ENCODE assay signal across 8 mouse cellular contexts in genomic region chr7:136046645-136047363, GRCm38 (mm10).
A peak's percentile ranks its signal among the peaks of the same experiment; 100 is the strongest.
DNase-seq lines count a peak whose midpoint lies in the region; ATAC-seq lines count a peak whose summit lies in the region.

No protein-coding gene starts in this region.

- no peaks in the 10 kb centered on the region for H3K27me3 ChIP-seq in embryonic facial prominence, embryonic 11.5 days (ENCODE audit: control insufficient read depth, insufficient read depth, low read length)
- peaks cover 14% of the 10 kb centered on the region for H3K27me3 ChIP-seq in heart, embryonic 10.5 days (ENCODE audit: insufficient read depth, poor library complexity, severe bottlenecking)
- H3K27me3 ChIP-seq in kidney, embryonic 15.5 days, result no peaks in the 10 kb centered on the region
- H3K27me3 ChIP-seq in limb, embryonic 13.5 days, result peaks cover 17% of the 10 kb centered on the region

- peak overlapping the region; percentile 82 for H3K27ac ChIP-seq in embryonic facial prominence, embryonic 11.5 days (replicated peaks; ENCODE audit: low read depth, low read length)
- H3K27ac ChIP-seq in heart, embryonic 10.5 days, result peak overlapping the region; percentile 71
- H3K27ac ChIP-seq in kidney, embryonic 15.5 days, result peak overlapping the region; percentile 93
- peak overlapping the region; percentile 84 for H3K27ac ChIP-seq in limb, embryonic 13.5 days

- no peaks in the 10 kb centered on the region for H3K9me3 ChIP-seq in embryonic facial prominence, embryonic 11.5 days (replicated peaks; ENCODE audit: control insufficient read depth, low read length)
- no peaks in the 10 kb centered on the region for H3K9me3 ChIP-seq in heart, embryonic 10.5 days
- no peaks in the 10 kb centered on the region for H3K9me3 ChIP-seq in kidney, embryonic 15.5 days (replicated peaks)
- H3K9me3 ChIP-seq in limb, embryonic 13.5 days, result no peaks in the 10 kb centered on the region

- WGBS in embryonic facial prominence, embryonic 11.5 days, result 20% methylated on average over 14 of the region's 14 CpGs
- 36% methylated on average over 14 of the region's 14 CpGs for WGBS in heart, embryonic 10.5 days
- WGBS in kidney, embryonic 15.5 days, result 19% methylated on average over 14 of the region's 14 CpGs
- 35% methylated on average over 14 of the region's 14 CpGs for WGBS in limb, embryonic 13.5 days

- DNase-seq in embryo, embryonic 11.5 days (ENCODE audit: low read depth, low spot score), result peak; percentile 39
- no peak for DNase-seq in embryo, embryonic 10.5 days (ENCODE audit: low spot score)
- peak; percentile 39 for DNase-seq in embryonic facial prominence, embryonic 11.5 days (ENCODE audit: low spot score)
- DNase-seq in heart, embryonic 10.5 days (ENCODE audit: low spot score), result peak; percentile 79
- DNase-seq in ovary, postnatal 14 days (ENCODE audit: low spot score), result peak; percentile 67
- no peak for DNase-seq in thymus, postnatal 10 days (ENCODE audit: low spot score in 2 of 2)

- peak overlapping the region; percentile 7 for H3K9ac ChIP-seq in embryonic facial prominence, embryonic 11.5 days (replicated peaks; ENCODE audit: low read length)
- no peak overlapping the region for H3K9ac ChIP-seq in kidney, embryonic 15.5 days
- H3K9ac ChIP-seq in limb, embryonic 13.5 days, result 0 out of 2 replicates have a peak overlapping the region, but pooled peaks have one; percentile 31

- peak; percentile 57; the same call in 1 of the 2 replicates for ATAC-seq in embryonic facial prominence, embryonic 11.5 days (replicated peaks; ENCODE audit: insufficient number of reproducible peaks, low FRiP score, low TSS enrichment, low read depth)
- peak; percentile 86 for ATAC-seq in kidney, embryonic 15.5 days (replicated peaks; ENCODE audit: low FRiP score)
- ATAC-seq in limb, embryonic 13.5 days (ENCODE audit: low FRiP score, low read depth), result peak; percentile 83

- no peak overlapping the region for H3K4me3 ChIP-seq in embryonic facial prominence, embryonic 11.5 days (ENCODE audit: low read depth, low read length)
- H3K4me3 ChIP-seq in heart, embryonic 10.5 days, result no peak overlapping the region
- H3K4me3 ChIP-seq in kidney, embryonic 15.5 days (replicated peaks), result no peak overlapping the region
- H3K4me3 ChIP-seq in limb, embryonic 13.5 days, result no peak overlapping the region

- H3K4me1 ChIP-seq in embryonic facial prominence, embryonic 11.5 days (ENCODE audit: control insufficient read depth, insufficient read depth, low read length), result peaks cover 7% of the 10 kb centered on the region
- peaks cover 36% of the 10 kb centered on the region for H3K4me1 ChIP-seq in heart, embryonic 10.5 days
- H3K4me1 ChIP-seq in kidney, embryonic 15.5 days, result peaks cover 57% of the 10 kb centered on the region
- peaks cover 65% of the 10 kb centered on the region for H3K4me1 ChIP-seq in limb, embryonic 13.5 days

- H3K36me3 ChIP-seq in embryonic facial prominence, embryonic 11.5 days (replicated peaks; ENCODE audit: control insufficient read depth, insufficient read depth, low read depth, low read length), result no peaks in the 10 kb centered on the region
- H3K36me3 ChIP-seq in heart, embryonic 10.5 days, result no peaks in the 10 kb centered on the region
- no peaks in the 10 kb centered on the region for H3K36me3 ChIP-seq in kidney, embryonic 15.5 days
- H3K36me3 ChIP-seq in limb, embryonic 13.5 days, result no peaks in the 10 kb centered on the region

- H3K4me2 ChIP-seq in embryonic facial prominence, embryonic 11.5 days (ENCODE audit: low read depth, low read length), result no peak overlapping the region
- H3K4me2 ChIP-seq in kidney, embryonic 15.5 days, result peak overlapping the region; percentile 31; the same call in 1 of the 2 replicates
- H3K4me2 ChIP-seq in limb, embryonic 13.5 days (replicated peaks), result peak overlapping the region; percentile 27

Comparison
In these comparisons a context has a peak if more than half of its experiments do, and no peak if none do; other contexts are left out.
1. DNase-seq: peak in embryo, embryonic 11.5 days (single experiment), embryonic facial prominence, embryonic 11.5 days (single experiment), heart, embryonic 10.5 days (single experiment) and ovary, postnatal 14 days (single experiment); none in embryo, embryonic 10.5 days (single experiment) and thymus, postnatal 10 days (0 of 2).
2. Peak in every context shown above with its lines, with median percentiles within 50 percentile points of each other: ATAC-seq and H3K27ac ChIP-seq.